Mouse (Mus musculus) limb, embryonic 14.5 days (tissue): ENCODE measurements around the gene Gulp1. TPM values are rescaled to one million over a fixed set of nuclear protein-coding genes. Genes with fewer than 3 reads are reported as not detected.

ENCODE experiments used
- ATAC-seq: fragments of 200-750 bp; cut with Nextera tagmentation; 2 replicates; pipeline ENCODE4 v1.8.0; 2017; ENCODE audit warnings: low read depth, moderate number of reproducible peaks, moderate TSS enrichment; ENCODE audit not compliant: low FRiP score
- DNase-seq: peaks from one replicate; pipeline ENCODE4 v3.0.0-alpha.2; 2015; ENCODE audit warnings: low spot score
- H3K27ac ChIP-seq: fragments of 300-500 bp; sonication (generic); replicated peaks from 2 replicates; pipeline ENCODE4 v1.5.1; 2014; ENCODE audit warnings: low read depth, mild to moderate bottlenecking, low read length, moderate library complexity, mixed read lengths
- H3K27me3 ChIP-seq: fragments of 300-500 bp; sonication (generic); 2 replicates; pipeline ENCODE4 v1.6.1; 2014; ENCODE audit warnings: low read length, mixed read lengths; ENCODE audit not compliant: control insufficient read depth, insufficient read depth
- H3K36me3 ChIP-seq: fragments of 300-500 bp; sonication (generic); 2 replicates; pipeline ENCODE4 v1.6.1; 2014; ENCODE audit warnings: mild to moderate bottlenecking, low read length, moderate library complexity, mixed read lengths; ENCODE audit not compliant: control insufficient read depth, insufficient read depth
- H3K4me1 ChIP-seq: fragments of 300-500 bp; sonication (generic); 2 replicates; pipeline ENCODE4 v1.6.1; 2014; ENCODE audit warnings: antibody characterized with exemption, low read length, mixed read lengths; ENCODE audit not compliant: control insufficient read depth, insufficient read depth
- H3K4me2 ChIP-seq: fragments of 300-500 bp; sonication (generic); replicated peaks from 2 replicates; pipeline ENCODE4 v1.6.1; 2014; ENCODE audit warnings: low read depth, mild to moderate bottlenecking, low read length, moderate library complexity; ENCODE audit not compliant: severe bottlenecking
- H3K4me3 ChIP-seq: fragments of 300-500 bp; sonication (generic); replicated peaks from 2 replicates; pipeline ENCODE4 v1.5.1; 2014; ENCODE audit warnings: low read length
- H3K9ac ChIP-seq: fragments of 300-500 bp; sonication (generic); 2 replicates; pipeline ENCODE4 v1.6.1; 2014; ENCODE audit warnings: mild to moderate bottlenecking, low read depth, low read length, moderate library complexity; ENCODE audit not compliant: severe bottlenecking
- H3K9me3 ChIP-seq: fragments of 300-500 bp; sonication (generic); 2 replicates; pipeline ENCODE4 v1.6.1; 2016; ENCODE audit warnings: low read length; ENCODE audit not compliant: control insufficient read depth
- POLR2A ChIP-seq: fragments of 200-500 bp; IDR thresholded peaks from 2 replicates; pipeline ENCODE4 v1.8.0; 2012; ENCODE audit warnings: inconsistent platforms, mild to moderate bottlenecking, moderate library complexity, borderline replicate concordance; ENCODE audit not compliant: insufficient read depth, insufficient read length; ENCODE audit errors: extremely low read depth
- WGBS: fragments of 180-500 bp; shearing (Covaris S2); extraction: QIAGEN DNeasy Blood & Tissue Kit; methylation state at CpG from one replicate; pipeline ENCODE4 v1.1.7; 2014; 5-methylcytosine and 5-hydroxymethylcytosine counted together
- polyA plus RNA-seq, 2 experiments: library from polyadenylated mRNA; depleted of rRNA in 1 of 2; stranded (reverse) in 1 of 2; unstranded in 1 of 2; fragments of >200 nt; fragmentation: Nextera tagmentation in 1 of 2; extraction: Ambion mirVana in 1 of 2; gene quantifications; 2 replicates each; pipeline versions ENCODE4 v1.2.1 to v1.2.3; 2012 to 2014

The Gulp1 gene
- polyA plus RNA-seq (2012; rRNA removed) = 35.8 and 40.1 TPM in 2 replicates
- polyA plus RNA-seq (2014; fragmentation: Nextera tagmentation; extraction: Ambion mirVana) = 41.9 and 47.3 TPM in 2 replicates

GRCm38 (mm10) chr1:44551461-44552370, at the start of gene Gulp1:
TSS of gene Gulp1 (plus strand) at chr1:44551511.
- H3K4me3 ChIP-seq = peak within 1 kb of the TSS; percentile 72
- H3K4me2 ChIP-seq = peak within 1 kb of the TSS; percentile 51
- 0 out of 2 replicates have a peak, but pooled peaks have one; percentile 52 for TF ChIP-seq POLR2A
- peaks cover 20% of the 10 kb centered on the region for H3K4me1 ChIP-seq
- H3K9ac ChIP-seq = peak within 1 kb of the TSS; percentile 88
- peak within 1 kb of the TSS; percentile 93 for H3K27ac ChIP-seq
- H3K27me3 ChIP-seq = no peaks in the 10 kb centered on the region
- DNase-seq (peak; percentile 87), ATAC-seq (peak; percentile 92)
- no peaks in the 10 kb centered on the region for H3K36me3 ChIP-seq
- H3K9me3 ChIP-seq = no peaks in the 10 kb centered on the region
- WGBS = under 1% methylated on average over 51 of the region's 55 CpGs

- Histone ChIP-seq H3K9me3 (no peaks in the 10 kb centered on the region), H3K27me3 (no peaks in the 10 kb centered on the region), H3K4me2 (no peak overlapping the region), H3K36me3 (no peaks in the 10 kb centered on the region), H3K4me3 (no peak overlapping the region), H3K4me1 (peaks cover 20% of the 10 kb centered on the region), H3K9ac (no peak overlapping the region), H3K27ac (no peak overlapping the region)
- TF ChIP-seq POLR2A = no peak
- no peak for DNase-seq
- 67% methylated on average over 6 of the region's 6 CpGs for WGBS
- no peak for ATAC-seq
Measured at GRCm38 (mm10) chr1:44550261-44550660, 1.1 kb upstream of the Gulp1 start.

GRCm38 (mm10) chr1:44552371-44552841, 1.1 kb downstream of the Gulp1 start:
- no peak for TF ChIP-seq POLR2A
- Histone ChIP-seq H3K27ac (peak overlapping the region; percentile 93), H3K4me3 (peak overlapping the region; percentile 72), H3K9me3 (no peaks in the 10 kb centered on the region), H3K9ac (peak overlapping the region; percentile 88), H3K27me3 (no peaks in the 10 kb centered on the region), H3K4me2 (peak overlapping the region; percentile 51), H3K4me1 (peaks cover 20% of the 10 kb centered on the region), H3K36me3 (no peaks in the 10 kb centered on the region)
- peak; percentile 48; the same call in 1 of the 2 replicates for ATAC-seq
- DNase-seq = peak; percentile 56
- WGBS = 2% methylated on average over 14 of the region's 15 CpGs

GRCm38 (mm10) chr1:44553166-44553898, 2.0 kb downstream of the Gulp1 start:
- H3K27ac ChIP-seq = peak overlapping the region; percentile 93
- peak overlapping the region; percentile 88 for H3K9ac ChIP-seq
- no peaks in the 10 kb centered on the region for H3K9me3 ChIP-seq
- no peak for TF ChIP-seq POLR2A
- peak overlapping the region; percentile 51 for H3K4me2 ChIP-seq
- peaks cover 20% of the 10 kb centered on the region for H3K4me1 ChIP-seq
- 16% methylated on average over 6 of the region's 6 CpGs for WGBS
- no peaks in the 10 kb centered on the region for H3K36me3 ChIP-seq
- peak overlapping the region; percentile 72 for H3K4me3 ChIP-seq
- no peaks in the 10 kb centered on the region for H3K27me3 ChIP-seq
- ATAC-seq (no peak), DNase-seq (peak; percentile 88)

GRCm38 (mm10) chr1:44567431-44567830, 16.1 kb downstream of the Gulp1 start:
- WGBS = 31% methylated on average over 4 of the region's 4 CpGs

More at GRCm38 (mm10) chr1:44567431-44567830, 16.1 kb downstream of the Gulp1 start:
- Histone ChIP-seq H3K9ac (no peak overlapping the region), H3K4me3 (no peak overlapping the region), H3K27me3 (no peaks in the 10 kb centered on the region), H3K36me3 (no peaks in the 10 kb centered on the region), H3K4me2 (no peak overlapping the region), H3K9me3 (no peaks in the 10 kb centered on the region), H3K4me1 (0 out of 2 replicates have a peak, but pooled peaks cover 4% of the 10 kb centered on the region), H3K27ac (no peak overlapping the region)
- DNase-seq (no peak), ATAC-seq (no peak)
- no peak for TF ChIP-seq POLR2A
